Mouse (Mus musculus): ENCODE results near the gene Ankrd34b. TPM values are rescaled to one million over a fixed set of nuclear protein-coding genes. Genes with fewer than 3 reads are reported as not detected.

Ankrd34b gene
- 0.31 and 0.37 TPM in 2 replicates for total RNA-seq (2012; rRNA removed)

GRCm38 (mm10) chr13:92425758-92426264 is at the start of gene Ankrd34b:
Gene Ankrd34b, plus strand, starts transcription at chr13:92425896.
- Histone ChIP-seq H3K36me3 (ENCODE audit: control insufficient read depth, insufficient read depth, low read length, poor library complexity, severe bottlenecking) (no peaks in the 10 kb centered on the region), H3K27ac (ENCODE audit: insufficient read depth, low read depth, low read length, poor library complexity, severe bottlenecking) (no peak within 1 kb of the TSS), H3K9ac (ENCODE audit: insufficient read depth, low read depth, low read length, poor library complexity, severe bottlenecking) (peak within 1 kb of the TSS; percentile 60), H3K4me3 (ENCODE audit: insufficient read depth in 1 of 2, low read depth in 1 of 2, low read length in 2 of 2, poor library complexity in 1 of 2, severe bottlenecking in 1 of 2) (peak within 1 kb of the TSS; percentile 72 to 73), H3K9me3 (ENCODE audit: control insufficient read depth, insufficient read depth, low read depth, low read length) (no peaks in the 10 kb centered on the region), H3K4me1 (ENCODE audit: control insufficient read depth in 2 of 2, insufficient read depth in 2 of 2, low read length in 2 of 2, poor library complexity in 1 of 2) (peaks cover 0 to 4% of the 10 kb centered on the region in 2 experiments; a peak in 2 of 4 replicates)
- in situ Hi-C loops (cut with MboI; ENCODE audit: low sequenced_read_pairs in 2 of 2, unreplicated experiment in 2 of 2): no loop called here
- DNase-seq (ENCODE audit: low read depth, low spot score): peak; percentile 75
- no peak for TF ChIP-seq CHD2 (IDR thresholded peaks at IDR 0.05; ENCODE audit: low read depth, low read length)
- peak; percentile 5; the same call in 1 of the 2 replicates for TF ChIP-seq HCFC1 (IDR thresholded peaks at IDR 0.05; ENCODE audit: borderline replicate concordance, insufficient read depth, low read length)

GRCm38 (mm10) chr13:92387367-92387766 is 38.3 kb upstream of the Ankrd34b start:
- DNase-seq (ENCODE audit: low read depth, low spot score): no peak
- Histone ChIP-seq H3K27ac (ENCODE audit: insufficient read depth, low read depth, low read length, poor library complexity, severe bottlenecking) (no peak overlapping the region), H3K36me3 (ENCODE audit: control insufficient read depth, insufficient read depth, low read length, poor library complexity, severe bottlenecking) (peaks cover 10% of the 10 kb centered on the region), H3K4me3 (ENCODE audit: insufficient read depth in 1 of 2, low read depth in 1 of 2, low read length in 2 of 2, poor library complexity in 1 of 2, severe bottlenecking in 1 of 2) (no peak overlapping the region), H3K9me3 (ENCODE audit: control insufficient read depth, insufficient read depth, low read depth, low read length) (no peaks in the 10 kb centered on the region), H3K9ac (ENCODE audit: insufficient read depth, low read depth, low read length, poor library complexity, severe bottlenecking) (no peak overlapping the region), H3K4me1 (ENCODE audit: control insufficient read depth in 2 of 2, insufficient read depth in 2 of 2, low read length in 2 of 2, poor library complexity in 1 of 2) (no peaks in the 10 kb centered on the region)
- in situ Hi-C loops (cut with MboI; ENCODE audit: low sequenced_read_pairs in 2 of 2, unreplicated experiment in 2 of 2): no loop called here
- TF ChIP-seq ZNF384 (IDR thresholded peaks at IDR 0.05; ENCODE audit: low read depth, low read length) (no peak), MAFK (IDR thresholded peaks at IDR 0.05; ENCODE audit: insufficient read depth, low read depth, low read length) (no peak), HCFC1 (IDR thresholded peaks at IDR 0.05; ENCODE audit: borderline replicate concordance, insufficient read depth, low read length) (no peak), CHD2 (IDR thresholded peaks at IDR 0.05; ENCODE audit: low read depth, low read length) (no peak), ZC3H11A (IDR thresholded peaks at IDR 0.05; ENCODE audit: borderline replicate concordance, low read depth, low read length) (no peak)

DNA sequence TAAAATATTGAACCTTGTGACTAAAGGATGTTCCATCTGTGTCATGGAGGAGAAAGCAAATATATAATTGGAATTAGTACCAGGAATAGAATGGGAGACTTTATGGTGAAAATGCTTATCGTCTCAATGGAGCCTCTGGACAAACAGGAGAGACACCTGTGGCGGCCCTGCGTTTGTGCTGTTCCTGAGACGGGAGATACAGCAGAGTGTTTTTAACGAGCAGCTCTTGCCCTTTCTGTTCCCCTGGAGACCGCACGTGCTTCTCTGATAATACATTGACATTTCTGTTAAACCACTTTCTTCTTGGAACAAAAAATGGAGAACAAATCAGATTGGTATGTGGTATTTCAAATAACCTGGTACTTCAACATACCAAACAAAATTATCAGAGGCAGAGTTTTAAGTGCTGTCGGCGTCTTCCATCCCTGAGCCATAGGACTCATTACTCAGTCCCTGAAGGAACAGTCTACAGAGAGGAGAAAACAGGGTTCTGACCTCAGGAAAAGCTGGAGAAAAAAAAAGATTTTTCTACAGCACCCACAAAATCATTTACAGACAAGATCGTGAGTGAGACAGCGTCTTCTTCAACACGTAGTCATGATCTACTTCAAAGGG is 32.5 kb upstream of the Ankrd34b start:
- in situ Hi-C loops (cut with MboI; ENCODE audit: low sequenced_read_pairs in 2 of 2, unreplicated experiment in 2 of 2): no loop called here
- TF ChIP-seq ZNF384 (IDR thresholded peaks at IDR 0.05; ENCODE audit: low read depth, low read length): no peak
- no peak for TF ChIP-seq HCFC1 (IDR thresholded peaks at IDR 0.05; ENCODE audit: borderline replicate concordance, insufficient read depth, low read length)
- no peak for TF ChIP-seq CHD2 (IDR thresholded peaks at IDR 0.05; ENCODE audit: low read depth, low read length)
- TF ChIP-seq ZC3H11A (IDR thresholded peaks at IDR 0.05; ENCODE audit: borderline replicate concordance, low read depth, low read length): no peak
- TF ChIP-seq MAFK (IDR thresholded peaks at IDR 0.05; ENCODE audit: insufficient read depth, low read depth, low read length): no peak
- H3K9ac ChIP-seq (ENCODE audit: insufficient read depth, low read depth, low read length, poor library complexity, severe bottlenecking): no peak overlapping the region
- H3K36me3 ChIP-seq (ENCODE audit: control insufficient read depth, insufficient read depth, low read length, poor library complexity, severe bottlenecking): no peaks in the 10 kb centered on the region
- no peaks in the 10 kb centered on the region for H3K9me3 ChIP-seq (ENCODE audit: control insufficient read depth, insufficient read depth, low read depth, low read length)
- H3K4me1 ChIP-seq (ENCODE audit: control insufficient read depth in 2 of 2, insufficient read depth in 2 of 2, low read length in 2 of 2, poor library complexity in 1 of 2): no peaks in the 10 kb centered on the region
- DNase-seq (ENCODE audit: low read depth, low spot score): no peak
- H3K27ac ChIP-seq (ENCODE audit: insufficient read depth, low read depth, low read length, poor library complexity, severe bottlenecking): no peak overlapping the region
- no peak overlapping the region for H3K4me3 ChIP-seq (ENCODE audit: insufficient read depth in 1 of 2, low read depth in 1 of 2, low read length in 2 of 2, poor library complexity in 1 of 2, severe bottlenecking in 1 of 2)

DNA sequence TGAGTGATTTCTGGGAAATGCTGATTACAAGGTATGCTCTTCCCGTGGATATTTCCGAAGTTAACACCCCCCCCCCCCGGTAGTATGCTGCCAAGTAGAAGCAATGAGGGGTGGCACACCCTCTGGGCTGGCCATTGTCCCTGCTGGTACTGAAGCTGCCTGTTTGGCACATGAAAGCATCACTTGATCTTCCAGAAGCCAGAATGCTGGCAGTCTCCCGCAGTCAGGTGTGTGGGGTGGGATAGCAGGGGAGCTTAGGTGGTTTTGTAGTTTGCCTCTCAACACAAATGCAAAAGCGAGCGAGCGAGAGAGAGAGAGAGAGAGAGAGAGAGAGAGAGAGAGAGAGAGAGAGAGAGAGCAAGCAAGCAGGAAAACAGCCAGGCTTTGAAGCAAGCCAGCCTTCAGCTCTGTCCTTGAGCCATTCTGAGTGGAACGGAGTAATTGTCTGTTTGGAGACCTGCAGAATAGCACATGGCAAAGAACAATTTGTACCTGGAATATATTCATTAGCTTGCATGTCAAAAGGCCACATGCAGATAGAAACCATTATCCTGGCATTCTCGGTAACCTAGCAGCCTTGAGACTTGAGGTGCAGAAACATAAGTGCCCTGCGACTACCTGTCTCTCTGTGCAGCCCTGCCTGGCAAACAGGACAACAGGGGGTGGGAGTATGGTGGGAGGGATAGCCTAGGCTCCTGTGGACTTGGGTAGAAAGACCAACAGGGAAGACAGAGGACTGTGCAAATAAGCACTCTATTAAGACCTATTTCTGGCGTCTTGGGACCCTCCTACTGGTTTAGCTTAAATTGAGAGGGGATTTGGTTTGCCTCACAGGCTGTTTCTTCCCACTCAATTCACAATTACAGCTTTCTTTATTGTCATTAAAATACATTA is 27.0 kb upstream of the Ankrd34b start:
- no peak for DNase-seq (ENCODE audit: low read depth, low spot score)
- no peak overlapping the region for H3K4me3 ChIP-seq (ENCODE audit: insufficient read depth in 1 of 2, low read depth in 1 of 2, low read length in 2 of 2, poor library complexity in 1 of 2, severe bottlenecking in 1 of 2)
- no peaks in the 10 kb centered on the region for H3K36me3 ChIP-seq (ENCODE audit: control insufficient read depth, insufficient read depth, low read length, poor library complexity, severe bottlenecking)
- H3K4me1 ChIP-seq (ENCODE audit: control insufficient read depth in 2 of 2, insufficient read depth in 2 of 2, low read length in 2 of 2, poor library complexity in 1 of 2): no peaks in the 10 kb centered on the region
- no peak overlapping the region for H3K27ac ChIP-seq (ENCODE audit: insufficient read depth, low read depth, low read length, poor library complexity, severe bottlenecking)
- H3K9me3 ChIP-seq (ENCODE audit: control insufficient read depth, insufficient read depth, low read depth, low read length): no peaks in the 10 kb centered on the region
- TF ChIP-seq HCFC1 (IDR thresholded peaks at IDR 0.05; ENCODE audit: borderline replicate concordance, insufficient read depth, low read length) (no peak), ZNF384 (IDR thresholded peaks at IDR 0.05; ENCODE audit: low read depth, low read length) (no peak), ZC3H11A (IDR thresholded peaks at IDR 0.05; ENCODE audit: borderline replicate concordance, low read depth, low read length) (no peak), MAFK (IDR thresholded peaks at IDR 0.05; ENCODE audit: insufficient read depth, low read depth, low read length) (no peak), CHD2 (IDR thresholded peaks at IDR 0.05; ENCODE audit: low read depth, low read length) (no peak)
- in situ Hi-C loops (cut with MboI; ENCODE audit: low sequenced_read_pairs in 2 of 2, unreplicated experiment in 2 of 2): no loop called here
- H3K9ac ChIP-seq (ENCODE audit: insufficient read depth, low read depth, low read length, poor library complexity, severe bottlenecking): no peak overlapping the region

All from ES-E14 (cell line).